Mouse (Mus musculus): ENCODE results near the gene Btbd35f9. TPM values are rescaled to one million over a fixed set of nuclear protein-coding genes. Genes with fewer than 3 reads are reported as not detected.
"Not testable (repeated sequence)": the region's sequence is repeated elsewhere in the genome, so short reads cannot be mapped to it uniquely, and the experiment has no call there.

Gene Btbd35f9
- not detected for total RNA-seq (2021)
- long read RNA-seq, experiment 1 = 0 reads
- long read RNA-seq, experiment 2 = 0 reads

DNA sequence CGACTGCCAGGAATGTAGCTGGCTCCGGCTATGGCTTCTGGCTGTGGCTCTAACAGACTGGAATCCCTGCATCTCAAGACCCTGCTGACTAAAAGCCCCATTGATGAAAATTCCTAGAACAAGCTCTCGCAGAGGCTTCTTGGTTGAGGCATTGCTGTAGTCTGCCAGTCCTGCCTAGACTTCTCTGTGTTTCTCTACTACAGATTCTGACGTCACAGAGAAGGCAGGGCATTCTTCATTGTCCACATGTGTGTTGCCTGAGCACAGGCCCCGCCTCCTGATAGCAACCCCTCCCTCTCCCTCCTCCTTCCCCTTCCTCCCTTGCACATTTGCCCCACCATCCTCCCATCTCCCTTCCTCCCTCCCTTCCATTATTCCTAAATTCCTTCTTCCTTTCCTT lies at the start of gene Btbd35f9:
Btbd35f9 (minus strand) TSS at position 101 of the 400 bp plus-strand sequence.
- DNase-seq = not testable (repeated sequence)

Other genes with a start within 250 kb of the Btbd35f9 start
- gene Btbd35f6, start 205.0 kb downstream of the Btbd35f9 start, total RNA-seq (2021) = not detected
- gene Gm21870, start 174.7 kb downstream of the Btbd35f9 start, total RNA-seq (2021) = not detected
- gene Spin2g, start 77.2 kb upstream of the Btbd35f9 start, total RNA-seq (2021) = not detected

All from adrenal gland, postnatal 10 days (tissue).